Mouse (Mus musculus) liver, postnatal 0 days (tissue): Measurements from ENCODE around the gene Gm20854. TPM values are rescaled to one million over a fixed set of nuclear protein-coding genes. Genes with fewer than 3 reads are reported as not detected.
"Not testable (repeated sequence)": the region's sequence is repeated elsewhere in the genome, so short reads cannot be mapped to it uniquely, and the experiment has no call there.

Experiments used
- ATAC-seq: fragments of 200-750 bp; cut with Nextera tagmentation; 2 replicates; pipeline ENCODE4 v1.8.0; 2017; ENCODE audit warnings: mild to moderate bottlenecking, moderate library complexity
- DNase-seq: peaks from one replicate; pipeline ENCODE4 v3.0.0-alpha.2; 2016
- H3K27ac ChIP-seq: fragments of 300-500 bp; sonication (generic); 2 replicates; pipeline ENCODE4 v1.5.1; 2014; ENCODE audit warnings: antibody characterized with exemption, moderate library complexity, mild to moderate bottlenecking, low read depth
- H3K27me3 ChIP-seq: fragments of 300-500 bp; sonication (generic); 2 replicates; pipeline ENCODE4 v1.6.1; 2014; ENCODE audit warnings: low read length, control low read depth, mixed read lengths; ENCODE audit not compliant: insufficient read depth
- H3K36me3 ChIP-seq: fragments of 300-500 bp; sonication (generic); replicated peaks from 2 replicates; pipeline ENCODE4 v1.6.1; 2014; ENCODE audit warnings: mild to moderate bottlenecking, control low read depth, low read length, moderate library complexity, mixed read lengths; ENCODE audit not compliant: insufficient read depth
- H3K4me1 ChIP-seq: fragments of 300-500 bp; sonication (generic); 2 replicates; pipeline ENCODE4 v1.6.1; 2014; ENCODE audit warnings: antibody characterized with exemption, mild to moderate bottlenecking, control low read depth; ENCODE audit not compliant: insufficient read depth
- H3K4me2 ChIP-seq: fragments of 300-500 bp; sonication (generic); 2 replicates; pipeline ENCODE4 v1.6.1; 2014; ENCODE audit warnings: low read depth, mild to moderate bottlenecking, low read length, moderate library complexity, mixed read lengths
- H3K4me3 ChIP-seq: fragments of 300-500 bp; sonication (generic); 2 replicates; pipeline ENCODE4 v1.5.1; 2014; ENCODE audit warnings: low read depth, low read length
- H3K9ac ChIP-seq: fragments of 300-500 bp; sonication (generic); replicated peaks from 2 replicates; pipeline ENCODE4 v1.6.1; 2014; ENCODE audit warnings: mild to moderate bottlenecking, moderate library complexity
- H3K9me3 ChIP-seq: fragments of 300-500 bp; sonication (generic); 2 replicates; pipeline ENCODE4 v1.6.1; 2016; ENCODE audit warnings: mild to moderate bottlenecking, control low read depth, low read length, mixed read lengths
- WGBS: fragments of 180-500 bp; shearing (Covaris S2); extraction: QIAGEN DNeasy Blood & Tissue Kit; methylation state at CpG from one replicate; pipeline ENCODE4 v1.1.7; 2014; ENCODE audit not compliant: insufficient replicate concordance; 5-methylcytosine and 5-hydroxymethylcytosine counted together
- polyA plus RNA-seq: library from polyadenylated mRNA; unstranded; fragments of >200 nt; fragmentation: Nextera tagmentation; extraction: Ambion mirVana; gene quantifications from 2 replicates; pipeline ENCODE4 v1.2.1, GENCODE M21; 2015

Gene Gm20854
- polyA plus RNA-seq, result not detected in 2 replicates

DNA sequence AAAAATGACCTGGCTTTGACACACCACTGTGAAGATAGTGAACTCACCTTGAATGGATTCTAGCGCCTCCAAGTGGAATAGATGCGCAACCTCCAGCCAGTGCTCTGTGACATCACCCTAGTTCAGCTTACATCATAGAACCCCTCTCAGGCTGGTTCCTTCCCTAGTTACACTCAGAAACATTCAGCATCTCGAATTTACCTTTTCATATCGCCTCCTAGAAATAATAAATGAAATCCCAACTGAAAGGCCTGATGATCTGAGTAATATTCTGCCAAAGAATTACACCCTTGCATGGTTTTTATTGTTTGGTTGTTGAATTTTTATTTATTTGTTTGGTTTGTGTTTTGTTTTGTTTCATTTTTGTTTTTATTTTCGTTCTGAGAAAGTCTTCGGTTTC is at the start of gene Gm20854:
Gene Gm20854 (minus strand): TSS at position 101 of the 400 bp plus-strand sequence.
- not testable (repeated sequence) for DNase-seq, H3K4me1 ChIP-seq, H3K9me3 ChIP-seq, H3K4me2 ChIP-seq, H3K27ac ChIP-seq, H3K9ac ChIP-seq, H3K27me3 ChIP-seq, ATAC-seq, H3K36me3 ChIP-seq, H3K4me3 ChIP-seq
- no CpG with 5 or more reads among the region's 6 CpGs for WGBS
